Mouse (Mus musculus): ENCODE data around the gene Fblim1.

Gene Fblim1

GRCm38 (mm10) chr4:141600364-141600763 is 5.5 kb downstream of the Fblim1 start:
- DNase-seq (ENCODE audit: low spot score), result no peak

GRCm38 (mm10) chr4:141599251-141600141 is 6.4 kb downstream of the Fblim1 start:
- no peak for DNase-seq (ENCODE audit: low spot score)

- DNase-seq (ENCODE audit: low spot score), result no peak
These were observed 7.0 kb downstream of the Fblim1 start for GRCm38 (mm10) chr4:141598894-141599250.

GRCm38 (mm10) chr4:141598199-141598893 is 7.5 kb downstream of the Fblim1 start:
- peak; percentile 24 for DNase-seq (ENCODE audit: low spot score)

GRCm38 (mm10) chr4:141596700-141597328 is 9.1 kb downstream of the Fblim1 start:
- DNase-seq (ENCODE audit: low spot score), result no peak

GRCm38 (mm10) chr4:141595605-141596268 is 10.2 kb downstream of the Fblim1 start:
- DNase-seq (ENCODE audit: low spot score), result no peak

GRCm38 (mm10) chr4:141595138-141595537 is 10.8 kb downstream of the Fblim1 start:
- no peak for DNase-seq (ENCODE audit: low spot score)

GRCm38 (mm10) chr4:141591547-141591946 is 14.3 kb downstream of the Fblim1 start:
- DNase-seq (ENCODE audit: low spot score), result no peak

- DNase-seq (ENCODE audit: low spot score), result no peak
These were observed 22.0 kb downstream of the Fblim1 start for GRCm38 (mm10) chr4:141583919-141584318.

GRCm38 (mm10) chr4:141581051-141581450 is 24.8 kb downstream of the Fblim1 start:
- DNase-seq (ENCODE audit: low spot score), result no peak

- no peak for DNase-seq (ENCODE audit: low spot score)
These were observed 27.1 kb downstream of the Fblim1 start for GRCm38 (mm10) chr4:141578833-141579232.

GRCm38 (mm10) chr4:141576877-141577276 is 29.0 kb downstream of the Fblim1 start:
- DNase-seq (ENCODE audit: low spot score), result no peak

GRCm38 (mm10) chr4:141576404-141576803 is 29.5 kb downstream of the Fblim1 start:
- no peak for DNase-seq (ENCODE audit: low spot score)

- DNase-seq (ENCODE audit: low spot score), result peak; percentile 90
These were observed 30.9 kb downstream of the Fblim1 start for GRCm38 (mm10) chr4:141574789-141575702.

GRCm38 (mm10) chr4:141573359-141573966 is 32.4 kb downstream of the Fblim1 start:
- DNase-seq (ENCODE audit: low spot score), result peak; percentile 86

- DNase-seq (ENCODE audit: low spot score), result peak; percentile 67
These were observed 33.1 kb downstream of the Fblim1 start for GRCm38 (mm10) chr4:141572668-141573358.

- peak; percentile 69 for DNase-seq (ENCODE audit: low spot score)
These were observed 34.0 kb downstream of the Fblim1 start for GRCm38 (mm10) chr4:141571934-141572333.

- no peak for DNase-seq (ENCODE audit: low spot score)
These were observed 34.6 kb downstream of the Fblim1 start for GRCm38 (mm10) chr4:141571337-141571739.

- DNase-seq (ENCODE audit: low spot score), result no peak
These were observed 35.1 kb downstream of the Fblim1 start for GRCm38 (mm10) chr4:141570821-141571220.

GRCm38 (mm10) chr4:141570004-141570403 is 35.9 kb downstream of the Fblim1 start:
- DNase-seq (ENCODE audit: low spot score), result peak; percentile 83

Data from lung, postnatal 25 days (tissue).